Mouse (Mus musculus): ENCODE results near the gene Fus.

The Fus gene

GRCm38 (mm10) chr7:127944614-127945013 is 22.6 kb upstream of the Fus start:
- DNase-seq (ENCODE audit: low spot score in 2 of 2): no peak

- no peak for DNase-seq (ENCODE audit: low spot score in 2 of 2)
Measured at GRCm38 (mm10) chr7:127946470-127947023, 20.7 kb upstream of the Fus start, which contains the start of gene Prss36. Prss36 (minus strand) TSS chr7:127946725.

- DNase-seq (ENCODE audit: low spot score in 2 of 2): no peak
Measured at GRCm38 (mm10) chr7:127952864-127953581, 14.2 kb upstream of the Fus start.

GRCm38 (mm10) chr7:127959364-127959763 is 7.9 kb upstream of the Fus start:
- no peak for DNase-seq (ENCODE audit: low spot score in 2 of 2)

- DNase-seq (ENCODE audit: low spot score in 2 of 2): no peak
Measured at GRCm38 (mm10) chr7:127966371-127966918, 812 bp upstream of the Fus start.

- DNase-seq (ENCODE audit: low spot score in 2 of 2): peak; percentile 56 to 59
Measured at GRCm38 (mm10) chr7:127967922-127968828, 918 bp downstream of the Fus start.

- no peak for DNase-seq (ENCODE audit: low spot score in 2 of 2)
Measured at GRCm38 (mm10) chr7:127974413-127974930, 7.2 kb downstream of the Fus start.

GRCm38 (mm10) chr7:127978856-127979255 is 11.6 kb downstream of the Fus start:
- DNase-seq (ENCODE audit: low spot score in 2 of 2): no peak

- no peak for DNase-seq (ENCODE audit: low spot score in 2 of 2)
Measured at GRCm38 (mm10) chr7:127980606-127981005, 13.3 kb downstream of the Fus start.

- DNase-seq (ENCODE audit: low spot score in 2 of 2): no peak
Measured at GRCm38 (mm10) chr7:127988904-127989303, 21.6 kb downstream of the Fus start.

GRCm38 (mm10) chr7:127991643-127992487 is 24.6 kb downstream of the Fus start:
- DNase-seq (ENCODE audit: low spot score in 2 of 2): peak; percentile 44 to 56

- DNase-seq (ENCODE audit: low spot score in 2 of 2): no peak
Measured at GRCm38 (mm10) chr7:127992488-127993340, 25.5 kb downstream of the Fus start.

GRCm38 (mm10) chr7:127993341-127993977 is 26.2 kb downstream of the Fus start, which contains the start of gene Pycard:
Pycard (minus strand) TSS chr7:127993867.
- no peak for DNase-seq (ENCODE audit: low spot score in 2 of 2)

- no peak for DNase-seq (ENCODE audit: low spot score in 2 of 2)
Measured at GRCm38 (mm10) chr7:127999436-127999835, 32.2 kb downstream of the Fus start.

- no peak for DNase-seq (ENCODE audit: low spot score in 2 of 2)
Measured at GRCm38 (mm10) chr7:128000068-128000950, 33.1 kb downstream of the Fus start.

- DNase-seq (ENCODE audit: low spot score in 2 of 2): no peak
Measured at GRCm38 (mm10) chr7:128003098-128003497, 35.8 kb downstream of the Fus start.

- no peak for DNase-seq (ENCODE audit: low spot score in 2 of 2)
Measured at GRCm38 (mm10) chr7:128003688-128004087, 36.4 kb downstream of the Fus start, which contains the start of gene Trim72. Trim72 (plus strand) TSS chr7:128003949.

- no peak for DNase-seq (ENCODE audit: low spot score in 2 of 2)
Measured at GRCm38 (mm10) chr7:128004150-128004486, 36.9 kb downstream of the Fus start.
